Mouse (Mus musculus): ENCODE results near the gene Rtp2.

DNA sequence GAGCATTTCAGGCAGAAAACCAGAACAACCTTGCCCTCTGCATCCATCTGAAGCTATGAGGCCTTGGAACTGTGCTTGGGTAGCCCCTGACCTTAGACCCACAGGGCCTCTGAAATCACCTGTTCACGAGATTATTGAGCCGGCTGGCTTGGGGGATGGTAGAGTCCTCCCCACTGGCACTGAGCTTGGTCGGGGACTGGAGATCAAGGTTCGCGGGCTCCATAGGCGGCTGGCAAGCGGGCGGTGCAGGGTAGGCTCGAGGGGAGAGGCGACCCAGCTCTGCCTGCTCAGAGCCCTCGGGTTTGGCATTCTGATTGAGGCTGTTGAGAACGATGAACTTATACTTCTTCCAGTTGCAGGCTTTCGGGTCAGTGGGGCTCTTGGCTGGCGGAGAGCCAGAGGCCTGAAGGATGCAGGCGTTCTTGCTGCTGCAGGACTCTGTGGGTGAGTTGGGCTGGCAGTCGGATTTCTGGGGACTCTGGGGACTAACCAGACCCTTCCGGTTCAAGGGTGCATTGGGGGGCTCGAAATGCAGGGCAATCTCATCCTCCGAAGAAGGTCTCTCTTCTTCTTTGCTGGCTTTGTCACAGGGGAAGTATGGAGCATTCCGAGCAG is 40.0 kb upstream of the Rtp2 start:
- TF ChIP-seq CTCF (IDR thresholded peaks at IDR 0.05; ENCODE audit: low read depth) (no peak), EP300 (IDR thresholded peaks at IDR 0.05; ENCODE audit: low read depth) (no peak)
